Mouse (Mus musculus): ENCODE results near the gene Srm.

- no peak for TF ChIP-seq TCF12 (IDR thresholded peaks at IDR 0.05; ENCODE audit: insufficient read depth, poor library complexity, severe bottlenecking)
- no peak for TF ChIP-seq MAX (IDR thresholded peaks at IDR 0.05; ENCODE audit: low read depth)
- TF ChIP-seq POLR2AphosphoS2 (IDR thresholded peaks at IDR 0.05; ENCODE audit: insufficient read length, low read depth) = no peak
- no peak for TF ChIP-seq MYOG (IDR thresholded peaks at IDR 0.05; ENCODE audit: control insufficient read depth in 1 of 3, insufficient read depth in 1 of 3, insufficient read length in 2 of 3, low read depth in 2 of 3)
- no peak for TF ChIP-seq CEBPB (IDR thresholded peaks at IDR 0.05; ENCODE audit: insufficient read depth, poor library complexity, severe bottlenecking)
- no peak for TF ChIP-seq E2F4 (IDR thresholded peaks at IDR 0.05; ENCODE audit: insufficient read depth)
- no peak for TF ChIP-seq USF1 (IDR thresholded peaks at IDR 0.05; ENCODE audit: low read depth)
- no peak for TF ChIP-seq POLR2A (IDR thresholded peaks at IDR 0.05; ENCODE audit: insufficient read length, low read depth)
- no peak for TF ChIP-seq SRF (IDR thresholded peaks at IDR 0.05; ENCODE audit: control insufficient read depth, insufficient read length, low read depth)
Observed at GRCm38 (mm10) chr4:148586648-148587047, 4.7 kb upstream of the Srm start.

Data from myocyte (in vitro differentiated cells).